Mouse (Mus musculus): ENCODE measurements around the gene Spag5.

Gene Spag5

DNA sequence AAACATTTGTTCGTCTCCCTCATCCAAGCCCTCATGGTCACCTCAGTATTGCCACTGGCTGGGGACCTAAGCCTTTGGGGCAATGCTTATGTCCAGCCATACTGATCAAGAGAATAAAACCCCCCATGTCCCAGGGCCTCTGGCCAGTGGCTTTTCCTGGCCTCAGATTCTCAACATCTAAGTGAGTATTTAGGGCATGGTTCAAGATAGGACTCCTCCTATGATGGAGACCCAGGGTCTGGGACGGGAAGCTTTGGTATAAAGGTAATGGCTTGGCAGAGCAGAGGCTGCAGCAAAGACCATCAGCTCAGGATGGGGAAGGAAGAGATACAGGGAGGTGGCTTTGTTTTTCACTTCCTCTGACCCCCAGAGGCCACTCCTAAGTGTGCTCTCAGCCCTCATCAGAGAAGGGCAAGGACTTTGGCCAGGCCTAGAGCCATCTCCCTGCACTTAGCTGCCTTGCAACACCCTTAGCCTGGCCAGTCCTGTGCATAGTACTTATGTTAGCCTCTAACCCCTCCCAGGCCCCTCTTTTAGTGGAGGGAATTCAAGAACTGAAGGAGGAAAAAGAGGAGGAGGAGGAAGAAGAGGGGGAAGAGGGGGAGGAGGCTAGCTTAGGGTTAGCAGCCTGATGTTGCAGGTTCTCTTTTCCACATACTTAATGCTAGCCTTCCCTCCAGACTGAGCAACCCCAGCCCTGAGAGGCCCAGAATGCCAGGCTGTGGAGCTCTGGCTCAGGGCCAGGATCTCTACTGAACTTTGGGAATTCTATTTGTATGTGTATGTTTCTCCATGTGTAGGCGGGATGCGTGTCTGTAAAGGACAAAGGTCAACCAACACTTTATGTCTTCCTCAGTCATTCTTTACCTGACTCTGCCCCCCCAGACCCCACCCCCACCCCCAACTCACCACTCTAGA, 48.4 kb downstream of the Spag5 start:
- DNase-seq (ENCODE audit: low read depth, low spot score) = no peak

DNA sequence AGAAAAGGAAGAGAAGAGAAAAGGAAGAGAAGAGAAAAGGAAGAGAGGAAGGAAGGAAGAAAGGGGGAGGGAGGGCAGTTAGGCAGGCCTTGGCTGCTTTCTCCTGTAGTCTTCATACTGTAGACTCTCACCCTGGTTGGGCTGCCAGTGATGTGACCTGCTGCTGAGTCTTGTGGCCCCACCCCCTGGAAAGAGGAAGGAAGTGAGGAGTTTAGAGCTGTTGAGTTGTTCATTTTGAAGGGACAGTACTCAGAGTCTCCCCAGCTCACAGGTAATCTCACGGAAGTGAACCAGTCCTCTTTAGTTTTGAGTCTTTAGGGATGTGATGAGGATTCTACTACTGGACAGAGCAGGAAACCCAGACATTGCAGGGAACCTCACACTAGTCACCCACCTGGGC, 51.8 kb downstream of the Spag5 start:
- DNase-seq (ENCODE audit: low read depth, low spot score) = no peak

DNA sequence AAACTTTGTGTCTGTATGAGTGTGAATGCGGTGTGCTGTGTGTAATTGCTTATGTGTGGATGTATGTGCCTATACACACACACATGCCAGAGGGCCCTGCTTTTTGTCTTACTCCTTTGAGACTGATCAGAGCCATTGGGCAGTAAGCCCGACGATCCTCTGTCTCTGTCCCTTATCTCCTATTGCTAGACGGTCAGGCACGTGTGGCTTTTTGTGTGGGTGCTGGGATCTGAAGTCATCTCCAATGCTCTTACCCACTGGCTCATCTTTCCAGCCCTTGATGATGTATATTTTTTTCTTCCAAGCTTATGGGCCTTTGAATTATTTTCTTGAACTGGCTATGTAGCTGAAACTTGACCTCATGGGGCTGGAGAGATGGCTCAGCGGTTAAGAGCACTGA, 53.6 kb downstream of the Spag5 start:
- DNase-seq (ENCODE audit: low read depth, low spot score) = no peak

DNA sequence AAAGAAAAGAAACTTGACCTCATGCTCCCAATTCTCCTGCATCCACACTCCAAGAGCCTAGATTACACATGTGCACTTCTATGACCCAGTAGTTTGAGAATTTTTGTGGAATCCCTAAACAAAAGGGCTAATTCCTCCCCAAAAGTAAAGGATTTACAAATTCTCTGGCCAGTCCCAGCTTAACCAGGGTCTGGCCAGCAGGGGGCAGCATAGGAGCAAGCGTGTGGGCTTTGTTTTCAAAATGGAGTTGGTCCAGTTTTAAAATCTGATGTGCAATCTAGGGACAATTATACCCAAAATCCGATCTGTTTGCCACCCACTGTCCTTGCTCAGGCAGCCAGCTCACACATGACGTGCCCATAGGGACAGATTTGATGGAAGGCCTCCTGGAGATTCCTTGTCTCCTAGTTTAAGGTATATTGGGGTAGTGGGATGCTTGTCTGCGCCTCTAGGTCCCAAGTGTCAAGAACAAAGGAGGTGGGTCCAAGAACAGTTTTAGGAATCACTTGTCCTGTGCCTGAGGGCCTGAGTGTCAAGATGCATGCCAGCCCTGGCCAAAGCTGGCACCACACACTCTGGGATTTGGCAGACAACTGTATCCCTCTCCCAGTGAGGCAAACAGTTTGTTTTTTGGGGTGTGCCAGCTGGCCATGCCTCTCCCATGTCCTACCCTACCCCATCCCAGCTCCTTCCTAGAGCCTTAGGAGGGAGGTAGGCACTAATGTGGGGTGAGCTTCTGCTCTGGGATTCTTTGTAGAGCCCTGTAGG, 54.3 kb downstream of the Spag5 start:
- DNase-seq (ENCODE audit: low read depth, low spot score) = peak; percentile 81

DNA sequence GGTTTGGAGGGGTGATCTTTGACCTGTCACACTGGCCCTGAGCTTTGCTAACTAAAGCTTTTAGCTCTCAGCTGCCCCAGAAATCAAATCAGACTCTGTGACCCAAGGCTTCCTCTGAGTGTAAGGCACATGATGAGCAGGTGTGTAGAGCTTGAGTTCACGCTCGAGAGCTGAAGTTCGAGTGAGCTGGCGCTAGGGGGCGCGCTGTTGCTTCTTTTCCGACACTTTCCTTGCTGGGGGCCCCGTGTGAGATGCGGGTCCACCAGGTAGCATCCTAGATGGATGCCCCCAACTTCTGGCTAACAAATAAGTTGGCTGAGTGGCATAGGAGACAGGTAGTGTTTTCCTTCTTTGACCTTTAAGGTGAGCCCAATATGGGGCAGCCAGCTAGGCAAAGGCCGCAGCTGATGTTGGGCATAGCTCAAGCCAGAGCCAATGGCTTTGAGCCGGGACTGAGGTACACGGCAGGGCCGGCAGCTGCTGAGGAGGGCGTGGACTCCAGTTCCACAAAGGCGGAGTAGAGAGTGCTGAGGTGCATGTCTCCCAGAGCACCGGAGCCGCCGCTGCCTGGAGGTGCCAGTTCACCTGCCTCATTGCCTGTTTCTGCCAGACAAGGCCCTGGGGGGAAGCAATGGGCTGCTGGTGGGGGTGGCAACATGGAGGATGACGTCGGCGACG, 57.1 kb downstream of the Spag5 start:
- no peak for DNase-seq (ENCODE audit: low read depth, low spot score)

DNA sequence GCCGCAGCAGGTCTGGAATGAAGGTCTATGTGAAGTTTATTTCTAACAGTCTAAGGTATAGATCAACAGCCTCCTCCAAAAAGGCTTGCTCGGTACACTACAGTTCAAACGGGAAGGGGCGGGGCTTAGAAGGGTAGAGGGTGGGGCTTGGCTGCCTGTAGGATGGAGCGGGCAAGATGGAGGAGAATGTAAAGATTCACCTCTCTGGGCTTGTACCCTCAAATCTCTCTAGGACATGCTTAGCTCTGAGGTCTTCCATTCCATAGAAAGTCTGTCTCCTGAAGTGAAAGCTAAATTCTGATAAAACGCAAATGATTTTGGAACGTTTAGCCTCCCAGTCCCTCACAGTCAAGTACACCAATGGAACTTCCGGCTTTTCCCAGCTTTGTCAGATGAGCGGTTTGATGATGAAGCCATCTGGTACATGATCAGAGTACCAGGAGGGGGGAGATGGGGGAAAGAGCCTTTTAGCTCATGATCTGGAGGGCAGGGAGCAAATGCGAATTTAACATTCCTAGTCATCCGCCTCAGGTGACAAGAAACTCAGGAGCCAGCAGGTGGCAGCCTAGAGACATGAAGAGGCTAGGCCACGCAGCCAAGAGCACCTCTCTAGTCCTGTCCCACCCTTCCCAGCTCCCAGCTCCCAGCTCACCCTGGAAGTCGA, 58.9 kb downstream of the Spag5 start:
- DNase-seq (ENCODE audit: low read depth, low spot score) = peak; percentile 92

DNA sequence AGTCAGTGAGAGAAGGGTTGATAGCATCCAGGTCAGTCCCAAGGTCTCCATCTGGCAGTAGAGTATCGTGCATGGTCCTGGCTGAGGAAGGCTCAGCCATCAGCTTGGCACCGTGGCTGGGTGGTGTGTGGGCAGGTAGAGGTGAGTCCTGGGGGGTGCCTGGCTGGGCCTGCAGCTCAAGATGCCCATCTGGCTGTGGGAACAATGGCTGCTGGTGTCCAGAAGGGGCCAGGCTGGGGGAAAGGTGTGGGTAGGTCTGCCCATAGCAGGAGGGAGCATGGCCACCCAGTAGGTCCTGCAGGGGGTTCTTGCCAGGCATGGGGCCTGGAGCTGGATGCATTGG, 59.4 kb downstream of the Spag5 start:
- DNase-seq (ENCODE audit: low read depth, low spot score) = no peak

DNA sequence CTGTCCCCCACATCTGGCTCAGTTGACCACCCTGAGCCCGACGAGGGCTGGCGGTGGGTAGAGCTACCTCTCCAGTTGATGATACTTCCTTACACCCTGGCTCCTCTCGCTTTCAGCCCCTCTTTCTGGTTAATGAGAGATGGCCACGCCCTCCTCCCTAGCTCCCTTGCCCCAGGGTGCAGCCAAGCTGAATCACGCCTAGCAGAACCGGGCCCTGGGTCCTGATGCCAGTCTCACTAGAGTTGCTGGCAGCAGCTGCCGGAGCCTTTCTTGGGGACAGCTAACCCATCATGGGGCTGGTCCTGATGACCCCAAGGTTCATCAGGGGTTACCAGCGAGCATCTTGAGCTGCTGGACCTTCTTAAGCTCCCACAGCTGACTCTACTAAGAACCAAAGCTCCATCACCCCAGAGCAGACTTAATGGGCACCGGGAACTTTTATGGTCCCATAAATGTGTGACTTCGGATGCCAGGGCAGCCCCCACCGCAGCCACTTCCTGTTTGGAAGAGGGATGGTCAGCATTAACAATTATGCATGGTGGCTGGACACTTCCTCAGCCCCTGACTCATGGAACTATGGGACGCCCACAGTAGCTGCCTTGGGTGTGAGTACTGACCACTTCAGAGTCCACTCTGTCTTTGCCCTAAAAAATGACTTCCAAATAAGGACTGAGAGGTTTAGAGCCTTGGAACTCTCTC, 62.1 kb downstream of the Spag5 start:
- peak; percentile 41 for DNase-seq (ENCODE audit: low read depth, low spot score)

DNA sequence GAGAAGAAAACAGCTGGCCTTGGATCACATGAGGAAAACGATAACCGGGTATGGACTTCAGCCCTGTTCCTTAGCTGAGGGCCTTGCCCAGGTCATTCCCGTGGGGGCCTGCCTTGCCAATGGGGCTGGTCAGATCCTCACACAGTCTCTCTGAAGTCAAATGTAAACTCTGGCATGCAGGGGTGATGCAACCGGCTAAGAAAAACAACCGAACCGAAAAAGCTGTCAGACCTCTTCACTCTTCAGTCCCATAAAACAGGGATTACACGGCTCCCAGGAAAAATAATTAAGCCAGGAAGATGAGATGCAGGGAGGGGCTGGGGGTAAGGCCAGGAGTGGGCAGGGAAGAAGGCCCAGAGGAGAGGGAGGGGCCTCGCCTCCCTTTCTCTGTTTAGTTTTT, 62.8 kb downstream of the Spag5 start:
- peak; percentile 76 for DNase-seq (ENCODE audit: low read depth, low spot score)

DNA sequence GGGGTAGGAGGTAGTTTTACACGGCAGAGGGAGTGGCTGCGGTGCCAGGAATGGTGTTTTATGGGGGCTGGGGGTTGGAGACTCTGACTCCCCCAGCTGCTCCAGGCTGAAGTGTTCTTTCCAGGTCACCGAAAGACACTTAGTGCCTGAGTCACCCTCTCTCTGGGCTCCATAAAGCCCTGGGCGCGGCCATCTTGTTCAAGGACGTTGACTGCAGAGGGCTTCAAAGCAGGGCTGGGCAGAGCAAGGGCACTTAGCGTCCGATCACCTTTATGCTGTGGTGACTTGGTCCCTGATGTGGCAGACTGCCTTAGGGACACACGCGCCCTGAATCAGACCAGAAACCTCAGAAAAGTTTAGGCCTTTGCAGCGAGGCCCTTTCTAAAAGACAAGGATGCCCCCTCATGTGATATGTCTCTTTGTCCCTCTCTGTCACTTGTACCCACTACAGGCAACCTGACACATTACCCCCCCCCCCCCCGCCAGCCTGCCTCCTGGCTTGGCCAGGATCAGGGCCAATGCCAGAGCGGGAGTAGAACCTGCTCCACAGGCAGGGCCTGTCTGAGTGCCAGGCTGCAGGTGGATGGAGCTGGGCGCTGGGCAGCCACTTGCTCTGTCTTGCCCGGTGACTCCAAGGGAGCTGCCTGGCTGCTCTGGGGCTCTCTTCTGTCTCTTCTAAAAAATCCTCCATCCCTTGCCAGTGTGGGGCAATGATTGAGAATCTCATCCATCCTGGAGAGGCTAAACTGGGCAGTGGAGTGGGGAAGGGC, 66.3 kb downstream of the Spag5 start:
- DNase-seq (ENCODE audit: low read depth, low spot score) = no peak

DNA sequence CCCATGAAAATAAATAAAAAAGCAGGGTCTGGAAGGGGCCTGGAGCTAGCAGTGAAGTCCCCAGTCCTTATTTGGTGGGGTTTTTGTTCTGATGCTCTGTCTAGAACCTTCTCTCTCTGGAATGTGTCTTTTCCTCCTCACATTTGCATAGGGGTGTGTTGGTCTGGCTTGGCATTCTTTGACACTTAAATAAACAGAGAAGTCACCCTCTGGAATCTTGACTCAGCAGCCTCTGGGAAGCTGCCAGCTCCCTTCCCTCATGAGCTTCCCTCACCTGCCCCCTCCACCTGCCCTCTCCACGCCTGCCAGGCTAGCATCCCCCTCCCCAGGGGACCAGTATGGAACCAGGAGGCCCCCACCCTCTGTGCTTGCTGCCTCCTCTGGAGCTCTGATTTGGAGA, 69.1 kb downstream of the Spag5 start:
- DNase-seq (ENCODE audit: low read depth, low spot score) = peak; percentile 88

DNA sequence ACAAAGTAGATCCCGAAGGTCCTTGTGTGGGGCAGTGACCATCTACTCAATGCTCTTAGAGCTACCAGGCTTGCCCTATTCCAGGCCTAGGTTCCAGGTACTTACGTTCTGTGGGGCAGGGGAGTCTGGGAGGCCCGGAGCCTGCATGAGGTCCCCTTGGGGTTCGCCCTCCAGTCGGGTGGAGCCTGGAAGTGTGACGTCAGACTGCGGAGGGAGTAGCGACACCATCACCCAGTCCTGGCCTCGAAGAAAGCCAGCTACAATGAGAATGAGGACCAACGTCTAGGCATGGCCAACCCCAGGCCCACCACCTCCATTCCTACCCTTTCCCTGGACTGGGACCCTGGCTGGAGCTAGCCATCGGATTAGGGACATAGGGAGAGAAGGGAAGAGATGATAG, 70.4 kb downstream of the Spag5 start:
- no peak for DNase-seq (ENCODE audit: low read depth, low spot score)

Measured in 3T3-L1 (cell line).